Comparison of ENCODE assay signal across 20 mouse cellular contexts in genomic region chr19:57548661-57549060, GRCm38 (mm10).
"Had no signal": no experiment of that assay in that cellular context is flagged by ENCODE, and none has a peak within 500 bp of the region (broad histone marks: within the 10 kb centered on the region; RNA-seq: fewer than 3 reads in every experiment).

No protein-coding gene starts in this region.

- H3K9me3 ChIP-seq: limb, embryonic 10.5 days; limb, embryonic 13.5 days; liver, embryonic 12.5 days; liver, embryonic 15.5 days; lung, embryonic 15.5 days; megakaryocyte, embryonic 14.5 days; midbrain, embryonic 10.5 days; midbrain, embryonic 13.5 days; stomach, embryonic 15.5 days had no signal

- H3K27ac ChIP-seq: layer of hippocampus, adult 2 months; limb, embryonic 10.5 days; limb, embryonic 13.5 days; liver, embryonic 12.5 days; liver, embryonic 15.5 days; lung, embryonic 15.5 days; midbrain, embryonic 10.5 days; midbrain, embryonic 13.5 days; stomach, embryonic 15.5 days had no signal

- H3K36me3 ChIP-seq: limb, embryonic 10.5 days; limb, embryonic 13.5 days; liver, embryonic 12.5 days; liver, embryonic 15.5 days; lung, embryonic 15.5 days; midbrain, embryonic 10.5 days; midbrain, embryonic 13.5 days; stomach, embryonic 15.5 days had no signal

- H3K4me1 ChIP-seq: liver, embryonic 15.5 days; lung, embryonic 15.5 days; stomach, embryonic 15.5 days had no signal

- ATAC-seq: intestine, postnatal 0 days; liver, embryonic 12.5 days; midbrain, embryonic 13.5 days had no signal

- H3K27me3 ChIP-seq: liver, embryonic 12.5 days; liver, embryonic 15.5 days; lung, embryonic 15.5 days; midbrain, embryonic 13.5 days; stomach, embryonic 15.5 days had no signal

- H3K4me3 ChIP-seq: layer of hippocampus, adult 2 months; limb, embryonic 10.5 days; limb, embryonic 13.5 days; liver, embryonic 12.5 days; liver, embryonic 15.5 days; lung, embryonic 15.5 days; megakaryocyte, embryonic 14.5 days; midbrain, embryonic 10.5 days; midbrain, embryonic 13.5 days; stomach, embryonic 15.5 days had no signal

- H3K4me2 ChIP-seq: limb, embryonic 13.5 days; liver, embryonic 12.5 days; liver, embryonic 15.5 days; lung, embryonic 15.5 days; midbrain, embryonic 13.5 days; stomach, embryonic 15.5 days had no signal

- DNase-seq: layer of hippocampus, adult 9-11 months; liver; lung, adult 18-20 months; lung, postnatal 10 days; lung, postnatal 36 days; right cerebral cortex, adult 18-20 months; right cerebral cortex, postnatal 14 days; spleen, adult 18-20 months; thymus, postnatal 25 days had no signal

- H3K9ac ChIP-seq: limb, embryonic 13.5 days; liver, embryonic 12.5 days; liver, embryonic 15.5 days; lung, embryonic 15.5 days; midbrain, embryonic 13.5 days; stomach, embryonic 15.5 days had no signal
